Mouse (Mus musculus) lung, adult 2 months (tissue): ENCODE measurements at regions not wholly inside any gene's neighbourhood (a gene's known extent, or its start where the extent isn't known, plus 50 kb on each side); places are given as distances from the start of the nearest gene placed in this dataset.

Experiments used
- CTCF ChIP-seq: fragments of 200-500 bp; IDR thresholded peaks from 2 replicates; pipeline ENCODE4 v1.5.1; 2011; ENCODE audit warnings: mild to moderate bottlenecking, low read length, control low read depth; ENCODE audit not compliant: insufficient read depth
- POLR2A ChIP-seq: fragments of 200-500 bp; IDR thresholded peaks from 2 replicates; pipeline ENCODE4 v1.6.1; 2011; ENCODE audit warnings: low read depth, mild to moderate bottlenecking, control low read depth, low read length, borderline replicate concordance; ENCODE audit errors: extremely low read depth

DNA sequence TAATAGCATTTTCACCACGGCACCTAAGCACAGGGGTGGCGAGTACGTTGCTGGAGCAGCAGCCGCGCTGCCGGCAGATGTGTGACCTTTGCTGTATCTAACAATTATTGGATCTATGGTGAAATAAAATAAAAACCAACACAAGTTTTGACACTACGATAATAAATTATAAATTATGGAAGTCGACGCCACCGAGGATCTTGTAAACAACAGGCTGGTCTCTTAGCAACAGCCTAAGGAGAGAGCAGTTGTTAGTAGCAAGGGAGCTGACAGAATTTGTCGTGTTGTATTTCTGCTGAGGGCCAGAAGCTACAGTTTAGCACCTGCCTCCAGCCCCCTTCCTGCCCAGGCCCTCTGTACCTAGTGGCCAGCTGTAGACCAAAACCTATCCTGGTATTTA is 535.8 kb upstream of the 3110018I06Rik start:
- TF ChIP-seq CTCF = no peak
- no peak for TF ChIP-seq POLR2A
